ENCODE assay signal across 13 mouse cellular contexts in the genomic region with DNA sequence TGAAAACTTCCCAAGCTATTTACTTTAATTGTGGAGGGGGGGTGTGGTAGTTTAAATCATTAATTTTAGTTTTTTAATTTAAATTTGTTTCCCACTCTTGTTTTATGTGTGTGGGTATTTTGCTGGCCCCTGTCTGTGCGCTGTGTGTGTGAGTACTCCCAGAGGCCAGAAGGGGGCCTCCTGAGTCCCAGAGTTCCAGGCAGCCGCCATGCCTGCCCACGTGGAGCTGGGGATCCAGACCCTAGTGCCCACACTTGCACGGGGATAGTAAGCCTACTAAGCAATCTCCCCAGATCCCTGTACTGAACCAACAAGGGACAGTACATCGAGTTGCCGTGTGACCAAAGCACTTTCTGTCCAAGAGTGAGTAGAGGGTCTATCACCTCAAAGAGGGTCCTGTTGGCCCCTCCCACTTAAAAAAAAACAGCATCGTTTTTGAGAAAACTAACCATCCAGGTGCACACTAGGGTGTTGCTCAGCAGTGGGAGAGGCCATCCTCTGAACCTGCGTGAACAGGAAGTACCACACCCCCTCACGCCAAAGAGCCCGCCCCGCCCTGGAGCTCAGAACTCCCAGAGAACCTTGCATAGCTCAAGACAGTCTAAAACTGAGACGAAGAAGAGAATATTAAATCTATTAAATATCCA.
DNase-seq lines count a peak whose midpoint lies in the region; TF ChIP-seq lines count a peak whose summit lies in the region.
"Had no signal": no experiment of that assay in that cellular context is flagged by ENCODE, and none has a peak within 500 bp of the region (broad histone marks: within the 10 kb centered on the region; RNA-seq: fewer than 3 reads in every experiment).

No protein-coding gene starts in this region.

- WGBS in embryonic facial prominence, embryonic 10.5 days: 79% methylated on average over 12 of the region's 12 CpGs
- WGBS in small intestine, adult 2 months: 40% methylated on average over 12 of the region's 12 CpGs

- TF ChIP-seq POLR2A in small intestine, adult 2 months (IDR thresholded peaks at IDR 0.05; ENCODE audit: low read depth, low read length): no peak

- H3K27ac ChIP-seq in layer of hippocampus, adult 2 months: no peak overlapping the region
- peak overlapping the region; percentile 82; the same call in 1 of the 2 replicates for H3K27ac ChIP-seq in embryonic facial prominence, embryonic 10.5 days (replicated peaks)
- peak overlapping the region; percentile 65 for H3K27ac ChIP-seq in small intestine, adult 2 months (ENCODE audit: insufficient read depth, low read depth, low read length)
- H3K27ac ChIP-seq: heart, adult 2 months; macrophage had no signal

- no peak overlapping the region for H3K4me3 ChIP-seq in layer of hippocampus, adult 2 months
- peak overlapping the region; percentile 61 for H3K4me3 ChIP-seq in E14TG2a.4 (replicated peaks; ENCODE audit: low read length)
- no peak overlapping the region for H3K4me3 ChIP-seq in embryonic facial prominence, embryonic 10.5 days
- no peak overlapping the region for H3K4me3 ChIP-seq in small intestine, adult 2 months (ENCODE audit: low read depth, low read length)
- H3K4me3 ChIP-seq: heart, adult 2 months had no signal

- no peaks in the 10 kb centered on the region for H3K36me3 ChIP-seq in E14TG2a.4 (ENCODE audit: insufficient read depth, low read length)
- H3K36me3 ChIP-seq in embryonic facial prominence, embryonic 10.5 days (replicated peaks): no peaks in the 10 kb centered on the region
- no peaks in the 10 kb centered on the region for H3K36me3 ChIP-seq in small intestine, adult 2 months (ENCODE audit: control insufficient read depth, insufficient read depth, low read length)

- intact Hi-C loops in left cerebral cortex, postnatal 4 days (cut with DNase I): no loop called here

- H3K4me1 ChIP-seq in E14TG2a.4 (replicated peaks; ENCODE audit: low read depth, low read length): peaks cover 97% of the 10 kb centered on the region
- peaks cover 64% of the 10 kb centered on the region for H3K4me1 ChIP-seq in embryonic facial prominence, embryonic 10.5 days
- H3K4me1 ChIP-seq in small intestine, adult 2 months (ENCODE audit: control insufficient read depth, insufficient read depth, insufficient read length, low read length): peaks cover 41% of the 10 kb centered on the region

- peak; percentile 34 for TF ChIP-seq CTCF in layer of hippocampus, adult 2 months (conservative IDR thresholded peaks at IDR 0.05)
- peak; percentile 49 for TF ChIP-seq CTCF in E14TG2a.4 (conservative IDR thresholded peaks at IDR 0.05; ENCODE audit: low read length)
- peak; percentile 24; the same call in 1 of the 2 replicates for TF ChIP-seq CTCF in small intestine, adult 2 months (IDR thresholded peaks at IDR 0.05; ENCODE audit: extremely low read depth, insufficient read length, insufficient replicate concordance, low read depth, low read length)

- peaks cover 12% of the 10 kb centered on the region for H3K27me3 ChIP-seq in E14TG2a.4 (ENCODE audit: insufficient read depth, low read length)
- peaks cover 4% of the 10 kb centered on the region; the same call in 1 of the 2 replicates for H3K27me3 ChIP-seq in embryonic facial prominence, embryonic 10.5 days (replicated peaks; ENCODE audit: low read depth, poor library complexity, severe bottlenecking)
- no peaks in the 10 kb centered on the region for H3K27me3 ChIP-seq in small intestine, adult 2 months (ENCODE audit: control insufficient read depth, insufficient read depth, low read length)
- H3K27me3 ChIP-seq: CH12.LX had no signal

- DNase-seq in layer of hippocampus, adult 2 months (ENCODE audit: low spot score in 2 of 2): no peak
- DNase-seq in layer of hippocampus, postnatal 10 days (ENCODE audit: low spot score in 2 of 2): no peak
- no peak for DNase-seq in embryonic facial prominence, embryonic 10.5 days (ENCODE audit: low spot score)
- DNase-seq in frontal cortex, postnatal 10 days (ENCODE audit: low spot score in 2 of 2): no peak
- DNase-seq in left cerebral cortex, postnatal 4 days: no peak
- no peak for DNase-seq in layer of hippocampus, adult 11-12 months (ENCODE audit: low spot score)
- DNase-seq: heart, adult 2 months; heart, postnatal 36 days; kidney, adult 9 months had no signal

- no peaks in the 10 kb centered on the region for H3K9me3 ChIP-seq in E14TG2a.4 (ENCODE audit: low read length)
- no peaks in the 10 kb centered on the region for H3K9me3 ChIP-seq in embryonic facial prominence, embryonic 10.5 days
